Mouse (Mus musculus): ENCODE results near the gene Nisch. TPM values are rescaled to one million over a fixed set of nuclear protein-coding genes. Genes with fewer than 3 reads are reported as not detected.

The Nisch gene
- polyA plus RNA-seq, 1 experiment from 2014 or later: 407 TPM

GRCm38 (mm10) chr14:31130236-31131220, 86.2 kb downstream of the Nisch start, which contains the start of gene Nt5dc2:
TSS of gene Nt5dc2 (plus strand) at chr14:31131053.
- no peaks in the 10 kb centered on the region for H3K9me3 ChIP-seq (ENCODE audit: control insufficient read depth, low read length)
- H3K4me1 ChIP-seq (replicated peaks; ENCODE audit: control insufficient read depth, insufficient read depth, low read length): peaks cover 24% of the 10 kb centered on the region
- no peaks in the 10 kb centered on the region for H3K27me3 ChIP-seq (ENCODE audit: control insufficient read depth, insufficient read depth, low read length)
- peaks cover 6% of the 10 kb centered on the region for H3K36me3 ChIP-seq (ENCODE audit: control insufficient read depth, insufficient read depth, low read length)
- DNase-seq (ENCODE audit: low spot score): peak; percentile 98
- peak within 1 kb of the TSS; percentile 90 for H3K4me2 ChIP-seq (ENCODE audit: low read depth, low read length, severe bottlenecking)
- peak within 1 kb of the TSS; percentile 90 for H3K9ac ChIP-seq (ENCODE audit: low read length)
- ATAC-seq (replicated peaks; ENCODE audit: low FRiP score): peak; percentile 85
- H3K4me3 ChIP-seq (ENCODE audit: low read depth, low read length): peak within 1 kb of the TSS; percentile 93
- peak within 1 kb of the TSS; percentile 84 for H3K27ac ChIP-seq (ENCODE audit: low read depth, low read length)
- 7% methylated on average over 41 of the region's 63 CpGs for WGBS

GRCm38 (mm10) chr14:31129326-31130235, 87.2 kb downstream of the Nisch start:
- ATAC-seq (replicated peaks; ENCODE audit: low FRiP score): no peak
- peak overlapping the region; percentile 7; the same call in 1 of the 2 replicates for H3K4me3 ChIP-seq (ENCODE audit: low read depth, low read length)
- H3K27ac ChIP-seq (ENCODE audit: low read depth, low read length): peak overlapping the region; percentile 84; the same call in 1 of the 2 replicates
- peak overlapping the region; percentile 29; the same call in 1 of the 2 replicates for H3K9ac ChIP-seq (ENCODE audit: low read length)
- H3K4me2 ChIP-seq (ENCODE audit: low read depth, low read length, severe bottlenecking): peak overlapping the region; percentile 90; the same call in 1 of the 2 replicates
- WGBS: 69% methylated on average over 15 of the region's 15 CpGs
- no peaks in the 10 kb centered on the region for H3K36me3 ChIP-seq (ENCODE audit: control insufficient read depth, insufficient read depth, low read length)
- no peaks in the 10 kb centered on the region for H3K27me3 ChIP-seq (ENCODE audit: control insufficient read depth, insufficient read depth, low read length)
- DNase-seq (ENCODE audit: low spot score): peak; percentile 52
- peaks cover 24% of the 10 kb centered on the region for H3K4me1 ChIP-seq (replicated peaks; ENCODE audit: control insufficient read depth, insufficient read depth, low read length)
- no peaks in the 10 kb centered on the region for H3K9me3 ChIP-seq (ENCODE audit: control insufficient read depth, low read length)

GRCm38 (mm10) chr14:31128826-31129219, 87.9 kb downstream of the Nisch start, which contains the start of gene Smim4:
TSS of gene Smim4 (minus strand) at chr14:31128956.
- H3K27ac ChIP-seq (ENCODE audit: low read depth, low read length): peak within 1 kb of the TSS; percentile 54
- under 1% methylated on average over 33 of the region's 33 CpGs for WGBS

GRCm38 (mm10) chr14:31128101-31128825, 88.5 kb downstream of the Nisch start:
- H3K27ac ChIP-seq (ENCODE audit: low read depth, low read length): peak overlapping the region; percentile 54
- peak overlapping the region; percentile 71 for H3K4me3 ChIP-seq (ENCODE audit: low read depth, low read length)
- peak overlapping the region; percentile 83 for H3K9ac ChIP-seq (ENCODE audit: low read length)
- H3K27me3 ChIP-seq (ENCODE audit: control insufficient read depth, insufficient read depth, low read length): no peaks in the 10 kb centered on the region
- ATAC-seq (replicated peaks; ENCODE audit: low FRiP score) (no peak), DNase-seq (ENCODE audit: low spot score) (peak; percentile 65)
- peak overlapping the region; percentile 87 for H3K4me2 ChIP-seq (ENCODE audit: low read depth, low read length, severe bottlenecking)
- peaks cover 21% of the 10 kb centered on the region for H3K4me1 ChIP-seq (replicated peaks; ENCODE audit: control insufficient read depth, insufficient read depth, low read length)
- 1% methylated on average over 23 of the region's 23 CpGs for WGBS
- H3K9me3 ChIP-seq (ENCODE audit: control insufficient read depth, low read length): no peaks in the 10 kb centered on the region
- no peaks in the 10 kb centered on the region for H3K36me3 ChIP-seq (ENCODE audit: control insufficient read depth, insufficient read depth, low read length)

More at GRCm38 (mm10) chr14:31128826-31129219, 87.9 kb downstream of the Nisch start, which contains the start of gene Smim4:
- Histone ChIP-seq H3K4me1 (replicated peaks; ENCODE audit: control insufficient read depth, insufficient read depth, low read length) (peaks cover 24% of the 10 kb centered on the region), H3K27me3 (ENCODE audit: control insufficient read depth, insufficient read depth, low read length) (no peaks in the 10 kb centered on the region), H3K4me2 (ENCODE audit: low read depth, low read length, severe bottlenecking) (peak within 1 kb of the TSS; percentile 87), H3K9ac (ENCODE audit: low read length) (peak within 1 kb of the TSS; percentile 83), H3K36me3 (ENCODE audit: control insufficient read depth, insufficient read depth, low read length) (no peaks in the 10 kb centered on the region), H3K9me3 (ENCODE audit: control insufficient read depth, low read length) (no peaks in the 10 kb centered on the region), H3K4me3 (ENCODE audit: low read depth, low read length) (peak within 1 kb of the TSS; percentile 71)
- DNase-seq (ENCODE audit: low spot score): peak; percentile 99
- ATAC-seq (replicated peaks; ENCODE audit: low FRiP score): peak; percentile 92

- Histone ChIP-seq H3K9me3 (ENCODE audit: control insufficient read depth, low read length) (no peaks in the 10 kb centered on the region), H3K27ac (ENCODE audit: low read depth, low read length) (no peak overlapping the region), H3K27me3 (ENCODE audit: control insufficient read depth, insufficient read depth, low read length) (no peaks in the 10 kb centered on the region), H3K9ac (ENCODE audit: low read length) (no peak overlapping the region), H3K4me3 (ENCODE audit: low read depth, low read length) (no peak overlapping the region), H3K4me1 (replicated peaks; ENCODE audit: control insufficient read depth, insufficient read depth, low read length) (peaks cover 9% of the 10 kb centered on the region; the same call in 1 of the 2 replicates), H3K36me3 (ENCODE audit: control insufficient read depth, insufficient read depth, low read length) (no peaks in the 10 kb centered on the region; the same call in 1 of the 2 replicates), H3K4me2 (ENCODE audit: low read depth, low read length, severe bottlenecking) (no peak overlapping the region)
- 92% methylated on average over 8 of the region's 8 CpGs for WGBS
- DNase-seq (ENCODE audit: low spot score) (no peak), ATAC-seq (replicated peaks; ENCODE audit: low FRiP score) (no peak)
Observed at GRCm38 (mm10) chr14:31126826-31127225, 89.9 kb downstream of the Nisch start.

GRCm38 (mm10) chr14:31125106-31126075, 91.4 kb downstream of the Nisch start:
- peak overlapping the region; percentile 41; the same call in 1 of the 2 replicates for H3K27ac ChIP-seq (ENCODE audit: low read depth, low read length)
- H3K4me2 ChIP-seq (ENCODE audit: low read depth, low read length, severe bottlenecking): no peak overlapping the region
- 74% methylated on average over 9 of the region's 9 CpGs for WGBS
- ATAC-seq (replicated peaks; ENCODE audit: low FRiP score) (no peak), DNase-seq (ENCODE audit: low spot score) (no peak)
- no peaks in the 10 kb centered on the region for H3K27me3 ChIP-seq (ENCODE audit: control insufficient read depth, insufficient read depth, low read length)
- no peaks in the 10 kb centered on the region for H3K9me3 ChIP-seq (ENCODE audit: control insufficient read depth, low read length)
- H3K4me1 ChIP-seq (replicated peaks; ENCODE audit: control insufficient read depth, insufficient read depth, low read length): peaks cover 8% of the 10 kb centered on the region; the same call in 1 of the 2 replicates
- peaks cover 4% of the 10 kb centered on the region; the same call in 1 of the 2 replicates for H3K36me3 ChIP-seq (ENCODE audit: control insufficient read depth, insufficient read depth, low read length)
- no peak overlapping the region for H3K4me3 ChIP-seq (ENCODE audit: low read depth, low read length)
- no peak overlapping the region for H3K9ac ChIP-seq (ENCODE audit: low read length)

All from forebrain, embryonic 11.5 days (tissue).